10 mouse cellular contexts compared by ENCODE assay signal in the genomic region with DNA sequence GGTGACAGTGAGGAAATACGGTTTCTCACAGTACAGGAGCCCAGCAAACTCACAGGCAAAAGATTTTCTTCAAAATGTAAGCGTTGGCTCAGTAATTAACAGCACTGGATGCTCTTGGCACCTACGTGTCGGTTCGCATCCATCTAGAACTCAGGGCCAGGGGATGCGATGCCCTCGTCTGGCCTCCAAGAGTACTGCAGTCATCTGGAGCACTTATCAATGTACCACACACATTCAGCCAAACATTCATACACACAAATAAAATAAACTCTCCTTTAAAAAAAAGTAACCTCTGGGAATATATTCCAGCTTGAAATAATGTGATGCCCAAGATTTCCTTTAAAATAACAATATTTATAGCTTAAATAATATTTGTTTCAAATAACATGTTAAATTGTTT. TPM values are rescaled to one million over a fixed set of nuclear protein-coding genes. Genes with fewer than 3 reads are reported as not detected.
DNase-seq lines count a peak whose midpoint lies in the region; ATAC-seq and TF ChIP-seq lines count a peak whose summit lies in the region.
"Had no signal": no experiment of that assay in that cellular context is flagged by ENCODE, and none has a peak within 500 bp of the region (broad histone marks: within the 10 kb centered on the region; RNA-seq: fewer than 3 reads in every experiment).

No protein-coding gene starts in this region.

- no peak overlapping the region for H3ac ChIP-seq in C2C12 (ENCODE audit: control insufficient read depth, insufficient read length, low read depth)

- 58% methylated on average over 7 of the region's 7 CpGs for WGBS in hindbrain, postnatal 0 days
- 66% methylated on average over 7 of the region's 7 CpGs for WGBS in hindbrain, embryonic 16.5 days
- 45% methylated on average over 7 of the region's 7 CpGs for WGBS in liver, embryonic 14.5 days (ENCODE audit: insufficient replicate concordance)
- 63% methylated on average over 7 of the region's 7 CpGs for WGBS in heart, embryonic 11.5 days (ENCODE audit: insufficient replicate concordance)

- no peaks in the 10 kb centered on the region for H3K79me2 ChIP-seq in C2C12 (ENCODE audit: control insufficient read depth, insufficient read depth)
- peaks cover 1% of the 10 kb centered on the region; the same call in 1 of the 2 replicates for H3K79me2 ChIP-seq in MEL (ENCODE audit: control insufficient read depth, insufficient read depth, low read length, poor library complexity)

- H3K9ac ChIP-seq in hindbrain, postnatal 0 days (replicated peaks; ENCODE audit: low read length): no peak overlapping the region
- H3K9ac ChIP-seq in hindbrain, embryonic 16.5 days (ENCODE audit: low read depth, low read length): no peak overlapping the region
- peak overlapping the region; percentile 40; the same call in 1 of the 2 replicates for H3K9ac ChIP-seq in MEL (ENCODE audit: control insufficient read depth, low read depth, low read length, poor library complexity, severe bottlenecking)
- H3K9ac ChIP-seq in liver, embryonic 14.5 days (replicated peaks): no peak overlapping the region
- no peak overlapping the region for H3K9ac ChIP-seq in heart, embryonic 11.5 days (ENCODE audit: low read depth, low read length)

- no peaks in the 10 kb centered on the region for H3K9me3 ChIP-seq in hindbrain, postnatal 0 days (ENCODE audit: low read length)
- H3K9me3 ChIP-seq in hindbrain, embryonic 16.5 days (ENCODE audit: control insufficient read depth, low read length): no peaks in the 10 kb centered on the region
- no peaks in the 10 kb centered on the region for H3K9me3 ChIP-seq in MEL (replicated peaks; ENCODE audit: insufficient read depth, low read length)
- no peaks in the 10 kb centered on the region for H3K9me3 ChIP-seq in liver, embryonic 14.5 days (ENCODE audit: control insufficient read depth, low read length)
- H3K9me3 ChIP-seq in heart, embryonic 11.5 days (replicated peaks; ENCODE audit: control insufficient read depth, low read length): no peaks in the 10 kb centered on the region

- H3K4me2 ChIP-seq in hindbrain, postnatal 0 days (ENCODE audit: low read depth, low read length): no peak overlapping the region
- no peak overlapping the region for H3K4me2 ChIP-seq in hindbrain, embryonic 16.5 days (ENCODE audit: low read length)
- no peak overlapping the region for H3K4me2 ChIP-seq in liver, embryonic 14.5 days (ENCODE audit: low read depth)
- H3K4me2 ChIP-seq in heart, embryonic 11.5 days: no peak overlapping the region

- ATAC-seq in hindbrain, postnatal 0 days: no peak
- ATAC-seq in hindbrain, embryonic 16.5 days: no peak
- ATAC-seq in liver, embryonic 14.5 days (ENCODE audit: insufficient read depth): no peak
- no peak for ATAC-seq in heart, embryonic 11.5 days (replicated peaks; ENCODE audit: insufficient number of reproducible peaks, low FRiP score, low TSS enrichment)

- no peaks in the 10 kb centered on the region for H3K27me3 ChIP-seq in hindbrain, postnatal 0 days (ENCODE audit: insufficient read depth, low read length)
- H3K27me3 ChIP-seq in hindbrain, embryonic 16.5 days (replicated peaks; ENCODE audit: control insufficient read depth, insufficient read depth, low read length): no peaks in the 10 kb centered on the region
- H3K27me3 ChIP-seq in C2C12 (ENCODE audit: control insufficient read depth, insufficient read depth, insufficient read length) (no peaks in the 10 kb centered on the region), MEL (ENCODE audit: control insufficient read depth in 1 of 2, insufficient read depth in 2 of 2, low read length in 2 of 2) (no peaks in the 10 kb centered on the region)
- H3K27me3 ChIP-seq in liver, embryonic 14.5 days (ENCODE audit: control insufficient read depth, insufficient read depth, low read length): no peaks in the 10 kb centered on the region
- H3K27me3 ChIP-seq in heart, embryonic 11.5 days (ENCODE audit: control insufficient read depth, insufficient read depth, low read length): no peaks in the 10 kb centered on the region

- no peaks in the 10 kb centered on the region for H3K79me3 ChIP-seq in C2C12 (ENCODE audit: low read depth)

- H3K27ac ChIP-seq in hindbrain, postnatal 0 days: no peak overlapping the region
- no peak overlapping the region for H3K27ac ChIP-seq in hindbrain, embryonic 16.5 days (ENCODE audit: low read depth, low read length)
- H3K27ac ChIP-seq in MEL (ENCODE audit: control insufficient read depth, low read depth, low read length): peak overlapping the region; percentile 92
- H3K27ac ChIP-seq in liver, embryonic 14.5 days: peak overlapping the region; percentile 12
- no peak overlapping the region for H3K27ac ChIP-seq in heart, embryonic 11.5 days (ENCODE audit: low read depth, low read length)

- peak; percentile 27 for DNase-seq in hindbrain, postnatal 0 days (ENCODE audit: low spot score)
- peak; percentile 85 for DNase-seq in MEL (ENCODE audit: low read depth, low spot score)
- DNase-seq in liver, embryonic 14.5 days (ENCODE audit: low read depth in 3 of 3, low spot score in 3 of 3): peak; percentile 63 to 70 (median 66)
- no peak for DNase-seq in urinary bladder, adult 2 months (ENCODE audit: low spot score)
- no peak for DNase-seq in adrenal gland, adult (ENCODE audit: inconsistent age in 2 of 2, low spot score in 1 of 2)
- DNase-seq: adrenal gland, postnatal 14 days had no signal

- no peak for TF ChIP-seq POLR2A in MEL (IDR thresholded peaks at IDR 0.05; ENCODE audit: control insufficient read depth in 1 of 2, insufficient read depth in 1 of 2, low read depth in 1 of 2, low read length in 2 of 2, poor library complexity in 1 of 2)

- peaks cover 5% of the 10 kb centered on the region; the same call in 1 of the 2 replicates for H3K36me3 ChIP-seq in hindbrain, postnatal 0 days (ENCODE audit: insufficient read depth, low read length)
- peaks cover 7% of the 10 kb centered on the region for H3K36me3 ChIP-seq in hindbrain, embryonic 16.5 days (ENCODE audit: control insufficient read depth, insufficient read depth, low read length)
- no peaks in the 10 kb centered on the region for H3K36me3 ChIP-seq in C2C12 (ENCODE audit: control insufficient read depth, insufficient read depth)
- H3K36me3 ChIP-seq in MEL (ENCODE audit: control insufficient read depth in 1 of 2, insufficient read depth in 2 of 2, low read length in 2 of 2): peaks cover 6 to 53% of the 10 kb centered on the region in 2 experiments
- peaks cover 43% of the 10 kb centered on the region for H3K36me3 ChIP-seq in liver, embryonic 14.5 days (replicated peaks; ENCODE audit: control insufficient read depth, insufficient read depth, low read depth)
- no peaks in the 10 kb centered on the region for H3K36me3 ChIP-seq in heart, embryonic 11.5 days (ENCODE audit: control insufficient read depth, insufficient read depth, low read length)

- no peaks in the 10 kb centered on the region for H3K4me1 ChIP-seq in hindbrain, postnatal 0 days (ENCODE audit: insufficient read depth, low read length)
- no peaks in the 10 kb centered on the region for H3K4me1 ChIP-seq in hindbrain, embryonic 16.5 days (ENCODE audit: control insufficient read depth, insufficient read depth, low read depth, low read length)
- H3K4me1 ChIP-seq in MEL (ENCODE audit: control insufficient read depth in 1 of 2, insufficient read depth in 2 of 2, low read length in 2 of 2): peaks cover 34 to 40% of the 10 kb centered on the region in 2 experiments
- H3K4me1 ChIP-seq in liver, embryonic 14.5 days (replicated peaks; ENCODE audit: control insufficient read depth in 2 of 2, insufficient read depth in 2 of 2, low read length in 1 of 2): peaks cover 60 to 77% of the 10 kb centered on the region in 2 experiments
- H3K4me1 ChIP-seq in heart, embryonic 11.5 days (ENCODE audit: control insufficient read depth, insufficient read depth, low read length): peaks cover 22% of the 10 kb centered on the region

- no peak overlapping the region for H3K4me3 ChIP-seq in hindbrain, postnatal 0 days (ENCODE audit: low read length)
- H3K4me3 ChIP-seq in hindbrain, embryonic 16.5 days (ENCODE audit: low read length): no peak overlapping the region
- H3K4me3 ChIP-seq in C2C12 (ENCODE audit: insufficient read depth, poor library complexity, severe bottlenecking) (no peak overlapping the region), MEL (ENCODE audit: control insufficient read depth in 1 of 2, insufficient read depth in 1 of 2, low read depth in 2 of 2, low read length in 2 of 2) (no peak overlapping the region)
- H3K4me3 ChIP-seq in liver, embryonic 14.5 days (ENCODE audit: insufficient read depth in 1 of 2, low read depth in 2 of 2, low read length in 2 of 2): no peak overlapping the region
- H3K4me3 ChIP-seq in heart, embryonic 11.5 days (ENCODE audit: low read depth, low read length): no peak overlapping the region
- H3K4me3 ChIP-seq: erythroblast, embryonic 14.5 days had no signal

- peak; percentile 55 for TF ChIP-seq CTCF in hindbrain, postnatal 0 days (IDR thresholded peaks at IDR 0.05; ENCODE audit: low read depth)
- peak; percentile 12 for TF ChIP-seq CTCF in C2C12 (IDR thresholded peaks at IDR 0.05; ENCODE audit: control insufficient read depth, insufficient read depth, insufficient read length)
- peak; percentile 68 to 71 (median 70) for TF ChIP-seq CTCF in MEL (IDR thresholded peaks at IDR 0.05 in 2 of 3, conservative IDR thresholded peaks at IDR 0.05 in 1 of 3; ENCODE audit: control insufficient read depth in 1 of 3, insufficient read depth in 1 of 3, low read depth in 2 of 3, low read length in 3 of 3, poor library complexity in 1 of 3, severe bottlenecking in 1 of 3)
- TF ChIP-seq CTCF in liver, embryonic 14.5 days (IDR thresholded peaks at IDR 0.05; ENCODE audit: low read depth): peak; percentile 95

- TF ChIP-seq EP300 in MEL (IDR thresholded peaks at IDR 0.05; ENCODE audit: low read depth in 1 of 2, low read length in 2 of 2): 0 out of 4 replicates have a peak, but pooled peaks of 1 of the 2 experiments have one; percentile 10
- no peak; the same call in 1 of the 2 replicates for TF ChIP-seq EP300 in liver, embryonic 14.5 days (IDR thresholded peaks at IDR 0.05; ENCODE audit: low read depth)

- peak; percentile 46 for TF ChIP-seq RAD21 in MEL (IDR thresholded peaks at IDR 0.05; ENCODE audit: low read depth, low read length)

RNA-seq across cellular contexts. Expression of gene Tbc1d2b, which starts 29.0 kb away (rescaled TPM):
- 17.7 and 23.1 TPM in 2 replicates for total RNA-seq in hindbrain, postnatal 0 days (2014; rRNA removed)
- 3.8 and 4.1 TPM in 2 replicates for polyA plus RNA-seq in hindbrain, postnatal 0 days (2015; fragmentation: Nextera tagmentation; extraction: Ambion mirVana)
- 5.1 and 6.3 TPM in 2 replicates for polyA plus RNA-seq in hindbrain, embryonic 16.5 days (2015; fragmentation: Nextera tagmentation; extraction: Ambion mirVana)
- polyA plus RNA-seq in C2C12 (2012; fragmentation: generic; extraction: Trizol) (6.7 TPM), MEL (2012; ENCODE audit: insufficient read depth in 1 of 2, insufficient read length in 2 of 2, low read depth in 1 of 2, low replicate concordance in 2 of 2, missing spikeins in 1 of 2) (10 to 100 TPM in 1 of 2 experiments, not detected in 1; 12.6 TPM)
- 6.5 and 7.1 TPM in 2 replicates for total RNA-seq in MEL (2012; rRNA removed)
- polyA plus RNA-seq in liver, embryonic 14.5 days (2012; rRNA removed): 9.8 and 10.1 TPM in 2 replicates
- 6.5 and 9.5 TPM in 2 replicates for polyA plus RNA-seq in liver, embryonic 14.5 days (2014; fragmentation: Nextera tagmentation; extraction: Ambion mirVana)
- 43.5 and 47.9 TPM in 2 replicates for polyA plus RNA-seq in urinary bladder, adult 2 months (2012; rRNA removed)
- polyA plus RNA-seq in heart, embryonic 11.5 days (2014; fragmentation: Nextera tagmentation; extraction: Ambion mirVana): 6.3 and 6.7 TPM in 2 replicates

Comparison
In these comparisons a context has a peak if more than half of its experiments do, and no peak if none do; other contexts are left out.
1. DNase-seq: peak in hindbrain, postnatal 0 days (single experiment), MEL (single experiment) and liver, embryonic 14.5 days (3 of 3); none in urinary bladder, adult 2 months (single experiment) and adrenal gland, adult (0 of 2).
2. H3K27ac ChIP-seq: peak in MEL (single experiment) and liver, embryonic 14.5 days (single experiment); none in hindbrain, postnatal 0 days (single experiment), hindbrain, embryonic 16.5 days (single experiment) and heart, embryonic 11.5 days (single experiment).
3. CTCF ChIP-seq: peak in every context shown above with its lines; median percentile 95 in liver, embryonic 14.5 days; 70 in MEL; 55 in hindbrain, postnatal 0 days; 12 in C2C12.